Mouse (Mus musculus): ENCODE data around the gene Nrros.

Nrros gene

DNA sequence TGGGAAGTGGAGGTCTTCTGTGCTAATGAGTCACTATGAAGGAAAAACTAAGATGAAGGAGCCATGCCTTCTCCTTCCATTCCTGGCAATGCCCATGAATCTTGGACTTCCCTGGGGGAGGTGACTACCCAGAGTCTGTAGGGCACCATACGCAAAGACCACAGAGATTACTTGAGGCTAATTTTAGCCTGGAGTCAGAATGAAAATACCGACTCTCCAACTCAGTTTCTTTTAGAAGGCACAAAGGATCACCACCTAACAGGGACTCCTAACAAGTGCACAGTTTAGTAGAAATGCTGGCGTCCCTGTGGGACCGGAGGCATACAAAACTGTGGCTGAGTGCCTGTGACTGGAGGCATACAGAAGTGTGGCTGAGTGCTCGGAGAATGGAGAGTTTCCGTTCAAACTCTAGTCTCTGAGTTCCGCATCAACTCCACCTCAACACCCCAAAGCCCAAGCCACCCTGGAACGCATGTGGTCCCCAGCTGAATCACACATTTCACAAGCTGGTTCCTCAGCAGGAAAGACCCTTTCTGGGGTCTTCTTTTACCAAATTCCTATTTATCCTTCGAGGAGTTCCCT is 4.6 kb downstream of the Nrros start:
- no peak for DNase-seq

- no peak for DNase-seq
Observed at GRCm38 (mm10) chr16:32158966-32159365, 6.4 kb downstream of the Nrros start.

DNA sequence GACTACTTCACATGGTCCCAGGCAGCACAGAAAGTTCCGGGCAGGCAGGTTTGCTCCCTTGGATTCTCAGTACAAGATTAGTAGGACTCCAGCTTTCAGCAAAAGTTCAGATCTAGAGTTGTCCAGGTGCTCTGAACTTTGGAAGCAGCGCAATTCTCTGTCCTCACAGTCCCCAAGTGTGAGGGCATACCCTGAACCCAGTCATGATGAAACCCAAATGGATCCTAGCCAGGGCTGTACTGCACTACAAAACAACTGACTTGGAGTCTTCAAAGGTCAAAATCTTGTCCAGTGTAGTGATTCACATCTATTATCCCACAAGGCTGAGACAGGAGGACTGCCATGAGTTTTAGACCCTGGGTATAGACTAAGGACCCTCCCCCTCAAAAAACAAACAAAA is 8.0 kb downstream of the Nrros start:
- DNase-seq, result no peak

GRCm38 (mm10) chr16:32156719-32157118 is 8.7 kb downstream of the Nrros start:
- no peak for DNase-seq

GRCm38 (mm10) chr16:32154437-32154836 is 11.0 kb downstream of the Nrros start:
- no peak for DNase-seq

DNA sequence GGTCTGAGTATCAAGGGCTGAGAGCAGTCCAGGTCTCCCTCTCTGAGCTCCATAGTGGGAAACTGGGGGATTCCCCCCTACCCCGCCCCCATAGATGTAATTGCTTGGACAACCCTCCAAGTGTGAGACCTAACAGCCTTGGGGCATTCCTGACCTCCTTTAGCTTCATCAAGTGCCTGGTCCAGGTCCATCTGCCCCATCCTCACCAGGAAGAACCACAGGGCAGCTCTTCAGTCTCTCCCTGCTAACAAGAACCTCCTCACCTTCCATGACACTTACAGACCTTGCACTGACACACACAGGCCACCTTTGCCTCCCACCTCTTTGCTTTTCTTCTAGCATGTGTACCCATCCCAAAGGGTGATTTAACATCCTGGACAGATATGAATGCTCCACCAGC is 11.4 kb downstream of the Nrros start:
- no peak for DNase-seq

DNA sequence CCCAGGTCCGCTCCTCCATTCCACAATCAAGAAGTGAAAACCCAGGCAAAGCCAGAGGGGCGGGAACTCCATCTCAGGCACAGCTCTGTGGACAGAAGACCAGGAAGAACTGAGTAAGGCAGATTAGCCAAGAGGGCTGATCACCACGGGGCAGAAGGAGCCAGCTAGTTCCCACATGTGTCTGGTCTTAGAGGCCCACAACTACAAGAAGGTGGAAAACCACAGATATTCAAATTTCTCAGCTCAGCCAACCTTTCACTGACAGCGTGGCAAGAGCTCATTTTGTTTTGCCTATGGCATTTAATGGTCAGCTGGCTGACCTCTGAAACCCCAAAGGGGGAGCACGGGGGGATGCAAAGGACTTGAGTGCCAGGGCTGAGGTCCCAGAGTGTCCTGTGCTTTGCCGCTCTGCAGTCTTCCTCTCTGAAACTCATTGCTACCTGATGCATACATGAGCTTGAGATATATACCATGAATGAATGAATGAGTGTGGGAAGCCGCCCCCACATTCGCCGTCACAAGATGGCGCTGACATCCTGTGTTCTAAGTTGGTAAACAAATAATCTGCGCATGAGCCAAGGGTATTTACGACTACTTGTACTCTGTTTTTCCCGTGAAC is 17.7 kb downstream of the Nrros start:
- DNase-seq, result no peak

- no peak for DNase-seq
Observed at GRCm38 (mm10) chr16:32144592-32144991, 20.8 kb downstream of the Nrros start.

GRCm38 (mm10) chr16:32143766-32144165 is 21.6 kb downstream of the Nrros start:
- no peak for DNase-seq

- DNase-seq, result no peak
Observed at GRCm38 (mm10) chr16:32138954-32139353, 26.4 kb downstream of the Nrros start.

- DNase-seq, result no peak
Observed at GRCm38 (mm10) chr16:32135842-32136357, 29.5 kb downstream of the Nrros start.

DNA sequence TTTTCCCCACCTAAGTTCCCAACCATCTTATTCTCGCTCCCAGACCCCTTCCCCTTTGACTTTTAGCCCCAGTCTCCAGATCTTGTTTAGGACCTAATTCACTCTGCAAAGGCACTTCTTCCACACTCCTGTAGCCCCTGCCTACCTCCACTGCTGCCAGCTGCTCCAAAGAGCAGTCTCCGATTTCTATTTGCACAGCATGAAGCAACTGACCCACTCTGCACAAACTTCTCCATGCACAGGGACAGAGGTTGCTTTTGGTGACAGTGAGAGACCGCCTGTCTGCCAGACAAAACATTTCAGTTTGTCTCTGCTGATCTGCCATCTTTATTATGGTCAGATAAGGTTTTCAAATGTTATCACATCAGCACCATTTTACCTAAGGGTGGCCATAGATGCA is 32.2 kb downstream of the Nrros start:
- no peak for DNase-seq

GRCm38 (mm10) chr16:32130190-32130826 is 35.1 kb downstream of the Nrros start:
- peak; percentile 74 to 77 for DNase-seq

DNA sequence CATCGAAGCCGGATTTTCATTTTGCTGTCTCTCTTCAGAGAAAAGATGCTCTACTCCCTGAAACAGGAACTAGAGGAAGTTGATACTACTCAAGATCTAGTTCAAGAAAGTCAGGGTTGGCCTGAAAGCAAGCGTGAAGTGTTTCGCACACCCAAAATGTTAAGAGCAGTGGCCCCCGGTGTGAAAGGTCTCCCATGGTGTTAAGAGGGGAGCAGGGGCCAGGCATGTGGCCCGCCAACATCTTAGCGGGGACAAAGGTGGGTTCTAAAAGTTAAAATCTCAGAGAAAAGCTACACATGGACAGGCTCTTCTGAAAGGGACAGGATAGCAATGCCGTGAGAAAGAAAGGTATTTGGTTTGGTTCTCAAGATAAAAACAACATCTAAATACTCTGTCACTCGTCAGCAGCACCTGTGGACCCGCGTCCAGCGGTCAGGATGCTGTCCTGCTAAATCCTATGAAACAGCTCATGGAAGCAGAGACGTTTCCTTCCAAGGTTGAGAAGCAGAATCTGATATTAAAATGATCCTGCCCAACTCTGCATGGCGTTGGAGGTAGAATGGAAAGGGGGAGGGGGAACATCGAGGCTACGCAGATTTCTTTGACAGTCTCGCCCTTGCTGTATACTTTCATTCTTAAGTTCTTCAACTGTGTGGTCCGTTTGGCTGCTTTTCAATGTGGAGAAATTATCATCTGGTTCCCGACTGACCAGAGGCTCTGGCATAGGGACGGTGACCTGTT is 35.8 kb downstream of the Nrros start:
- DNase-seq, result peak in 1 of 2 experiments; percentile 27

DNA sequence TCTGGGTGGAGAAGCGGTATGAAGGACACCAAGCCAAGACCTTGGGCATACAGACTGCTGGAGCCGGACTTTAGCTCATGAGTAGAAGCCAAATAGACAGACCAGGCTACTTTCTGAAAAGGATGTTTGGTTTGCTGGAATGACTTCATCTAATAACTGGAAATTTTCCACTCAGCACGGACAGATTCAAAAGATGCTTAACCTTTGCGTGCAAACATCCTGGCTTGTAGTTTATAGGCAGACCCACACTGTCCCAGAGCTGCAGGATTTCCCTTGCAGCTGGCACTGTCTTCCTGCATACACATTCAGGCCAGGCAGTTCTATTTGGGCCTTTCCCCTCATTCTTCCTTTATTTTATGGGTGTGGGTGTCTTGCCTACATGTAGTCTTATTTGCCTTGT is 38.3 kb downstream of the Nrros start:
- DNase-seq, result no peak

GRCm38 (mm10) chr16:32125364-32125763 is 40.0 kb downstream of the Nrros start:
- DNase-seq, result no peak

- no peak for DNase-seq
Observed at GRCm38 (mm10) chr16:32124444-32125335, 40.7 kb downstream of the Nrros start.

DNA sequence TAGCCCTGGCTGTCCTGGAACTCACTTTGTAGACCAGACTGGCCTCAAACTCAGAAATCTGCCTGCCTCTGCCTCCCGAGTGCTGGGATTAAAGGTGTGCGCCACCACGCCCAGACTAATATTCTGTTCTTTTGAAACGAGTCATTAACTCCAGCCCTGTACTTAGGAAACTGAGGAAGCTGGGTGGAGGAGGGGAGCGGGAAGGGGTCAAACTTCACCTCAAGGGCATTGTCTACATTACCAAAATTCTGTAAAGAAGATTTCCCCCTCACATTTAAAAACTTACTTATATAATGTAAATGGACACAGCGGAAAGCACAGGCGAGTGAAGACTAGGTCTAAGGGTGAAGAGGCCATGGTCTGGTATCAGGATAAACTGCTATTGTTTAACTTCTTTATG is 41.4 kb downstream of the Nrros start:
- DNase-seq, result no peak

DNA sequence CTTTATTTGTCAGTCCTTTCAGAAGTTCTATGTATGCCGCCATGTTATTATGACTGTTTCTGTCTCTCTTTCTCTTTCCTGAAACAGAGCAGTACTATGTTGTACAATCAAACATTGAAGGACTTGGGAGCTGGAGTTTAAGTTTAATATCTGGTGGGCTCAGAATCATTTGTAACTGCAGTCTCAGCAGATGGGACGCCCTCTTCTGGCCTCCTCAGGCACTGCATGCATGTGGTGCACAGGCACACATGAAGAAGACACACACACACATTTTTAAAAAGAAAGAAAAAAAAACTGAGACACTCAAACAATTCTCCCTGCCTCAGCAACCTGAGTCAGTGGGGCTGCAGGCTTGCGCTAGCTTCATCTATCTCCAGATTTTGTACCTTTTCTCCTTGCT is 44.9 kb downstream of the Nrros start:
- no peak for DNase-seq

DNA sequence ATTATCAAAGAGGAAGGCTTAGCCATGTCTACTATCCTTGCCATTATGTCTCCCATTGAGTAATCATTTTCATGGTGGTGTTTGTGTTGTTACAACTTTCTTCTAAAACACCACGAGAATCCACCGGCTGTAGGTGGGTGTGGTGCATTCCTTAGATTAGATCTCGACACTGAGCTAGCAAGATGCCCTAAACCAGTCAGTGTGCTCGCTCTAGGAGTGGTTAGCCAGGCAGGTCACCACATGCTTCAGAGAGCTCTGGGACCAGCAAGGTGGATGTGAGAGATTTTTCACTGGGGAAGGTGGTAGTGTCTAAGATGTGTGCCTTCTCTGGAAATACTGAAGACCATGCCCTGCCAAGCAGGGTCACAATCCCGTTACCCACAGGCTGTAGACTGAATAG is 49.2 kb downstream of the Nrros start:
- no peak for DNase-seq

DNA sequence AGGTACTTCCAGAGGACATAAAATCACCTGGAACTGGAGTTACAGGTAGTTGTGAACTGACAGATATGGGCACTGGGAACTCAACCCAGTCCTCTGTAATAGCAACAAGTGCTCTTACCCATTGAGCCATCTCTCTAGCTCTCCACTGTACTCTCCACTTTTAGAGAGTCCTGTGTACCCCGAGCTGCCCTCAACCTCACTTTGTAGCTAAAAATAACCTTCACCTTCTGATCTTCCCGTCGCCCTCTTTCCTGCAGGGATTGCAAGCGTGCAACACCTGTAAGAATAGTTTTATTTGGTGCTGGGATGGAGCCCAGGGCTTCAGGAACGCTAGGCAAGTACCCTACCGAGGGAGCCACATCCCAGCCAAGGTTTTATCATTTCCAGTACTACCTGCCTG is 49.6 kb downstream of the Nrros start:
- DNase-seq, result no peak

GRCm38 (mm10) chr16:32114968-32115695 is 50.3 kb downstream of the Nrros start:
- peak; percentile 84 to 90 for DNase-seq

All from thymus, postnatal 36 days (tissue).